Mouse (Mus musculus) CH12.LX (cell line): ENCODE results near the gene Senp1. TPM values are rescaled to one million over a fixed set of nuclear protein-coding genes. Genes with fewer than 3 reads are reported as not detected.

Source experiments
- DNase-seq: peaks from one replicate; pipeline ENCODE4 v3.0.0-alpha.2; 2013; ENCODE audit errors: extremely low read depth
- H3K27ac ChIP-seq: 2 replicates; pipeline ENCODE4 v1.5.1; 2012; ENCODE audit warnings: low read depth, mild to moderate bottlenecking, control low read depth, moderate library complexity; ENCODE audit not compliant: insufficient read depth
- H3K27me3 ChIP-seq: replicated peaks from 2 replicates; pipeline ENCODE3; 2012; ENCODE audit warnings: inconsistent platforms
- H3K36me3 ChIP-seq, 2 experiments: replicated peaks in 1 of 2; 2 replicates each; pipeline versions ENCODE3 to v1.6.1; 2012; ENCODE audit warnings: inconsistent platforms in 1 of 2, low read length in 1 of 2, mild to moderate bottlenecking in 1 of 2, mixed read lengths in 1 of 2, moderate library complexity in 1 of 2; ENCODE audit not compliant: control insufficient read depth in 1 of 2, insufficient read depth in 1 of 2
- H3K4me1 ChIP-seq, 2 experiments: 2 replicates each; pipeline ENCODE4 v1.6.1; 2012; ENCODE audit warnings: inconsistent platforms in 1 of 2, moderate library complexity in 1 of 2; ENCODE audit not compliant: insufficient read depth in 2 of 2, control insufficient read depth in 1 of 2
- H3K4me2 ChIP-seq: 2 replicates; pipeline ENCODE4 v1.6.1; 2012; ENCODE audit warnings: low read depth, mild to moderate bottlenecking, control low read depth; ENCODE audit not compliant: poor library complexity, insufficient read depth, severe bottlenecking
- H3K4me3 ChIP-seq, 3 experiments: fragments of 150-350 bp in 1 of 3; sonication (generic) in 1 of 3; replicated peaks in 1 of 3; 2 replicates each; pipeline versions ENCODE3 to v1.5.1; 2011 to 2012; ENCODE audit warnings: low read depth in 2 of 3, low read length in 2 of 3, mild to moderate bottlenecking in 2 of 3, moderate library complexity in 2 of 3, control low read depth in 1 of 3, improper control_type of control experiment in 1 of 3, inconsistent platforms in 1 of 3, mixed read lengths in 1 of 3; ENCODE audit not compliant: poor library complexity in 1 of 3
- H3K79me2 ChIP-seq: replicated peaks from 2 replicates; pipeline ENCODE4 v1.6.1; 2012; ENCODE audit warnings: mild to moderate bottlenecking, moderate library complexity; ENCODE audit not compliant: control insufficient read depth, poor library complexity, insufficient read depth, severe bottlenecking; ENCODE audit errors: extremely low read depth
- H3K9ac ChIP-seq: 2 replicates; pipeline ENCODE4 v1.6.1; 2012; ENCODE audit warnings: low read depth, mild to moderate bottlenecking, control low read depth, moderate library complexity; ENCODE audit not compliant: insufficient read depth
- H3K9me3 ChIP-seq: replicated peaks from 2 replicates; pipeline ENCODE3; 2012; ENCODE audit warnings: low read length, inconsistent platforms, mixed read lengths
- CHD1 ChIP-seq: IDR thresholded peaks from 2 replicates; pipeline ENCODE4 v1.6.1; 2012; ENCODE audit warnings: low read depth, low read length, improper control_type of control experiment, inconsistent platforms
- ETS1 ChIP-seq: conservative IDR thresholded peaks from 2 replicates; pipeline ENCODE4 v1.6.1; 2012; ENCODE audit warnings: low read depth, mild to moderate bottlenecking, inconsistent platforms, low read length, improper control_type of control experiment, moderate library complexity
- GABPA ChIP-seq: IDR thresholded peaks from 2 replicates; pipeline ENCODE4 v1.6.1; 2012; ENCODE audit warnings: low read depth, low read length, improper control_type of control experiment, inconsistent platforms; ENCODE audit not compliant: insufficient replicate concordance
- HCFC1 ChIP-seq: IDR thresholded peaks from 2 replicates; pipeline ENCODE4 v1.6.1; 2012; ENCODE audit warnings: low read depth, mild to moderate bottlenecking, inconsistent platforms, low read length, improper control_type of control experiment
- IRF4 ChIP-seq: IDR thresholded peaks from 2 replicates; pipeline ENCODE4 v1.6.1; 2014; ENCODE audit warnings: low read depth, mild to moderate bottlenecking, inconsistent platforms, low read length, improper control_type of control experiment
- JUN ChIP-seq: IDR thresholded peaks from 2 replicates; pipeline ENCODE4 v1.6.1; 2011; ENCODE audit warnings: low read depth, mild to moderate bottlenecking, low read length, improper control_type of control experiment, moderate library complexity; ENCODE audit not compliant: insufficient read depth
- JUND ChIP-seq: conservative IDR thresholded peaks from 2 replicates; pipeline ENCODE4 v1.6.1; 2011; ENCODE audit warnings: low read depth, low read length, improper control_type of control experiment
- KAT2A ChIP-seq: IDR thresholded peaks from 2 replicates; pipeline ENCODE4 v1.6.1; 2012; ENCODE audit warnings: low read length, improper control_type of control experiment, inconsistent platforms; ENCODE audit not compliant: insufficient replicate concordance
- MXI1 ChIP-seq: IDR thresholded peaks from 2 replicates; pipeline ENCODE4 v1.6.1; 2011; ENCODE audit warnings: mild to moderate bottlenecking, low read depth, low read length, improper control_type of control experiment
- NELFE ChIP-seq: IDR thresholded peaks from 2 replicates; pipeline ENCODE4 v1.6.1; 2011; ENCODE audit warnings: low read depth, low read length, improper control_type of control experiment
- NRF1 ChIP-seq: IDR thresholded peaks from 2 replicates; pipeline ENCODE4 v1.6.1; 2014; ENCODE audit warnings: low read depth, mild to moderate bottlenecking, inconsistent platforms, low read length, improper control_type of control experiment, moderate library complexity
- PAX5 ChIP-seq: IDR thresholded peaks from 2 replicates; pipeline ENCODE4 v1.6.1; 2012; ENCODE audit warnings: low read length, inconsistent platforms, mixed read lengths
- POLR2A ChIP-seq: IDR thresholded peaks from 2 replicates; pipeline ENCODE4 v1.6.1; 2011; ENCODE audit warnings: low read depth, mild to moderate bottlenecking, improper control_type of control experiment, low read length
- RAD21 ChIP-seq: IDR thresholded peaks from 2 replicates; pipeline ENCODE4 v1.6.1; 2011; ENCODE audit warnings: low read depth, mild to moderate bottlenecking, low read length, improper control_type of control experiment, moderate library complexity
- SIN3A ChIP-seq: IDR thresholded peaks from 2 replicates; pipeline ENCODE4 v1.6.1; 2012; ENCODE audit warnings: low read length, improper control_type of control experiment, inconsistent platforms
- TCF12 ChIP-seq: IDR thresholded peaks from 2 replicates; pipeline ENCODE4 v1.6.1; 2014; ENCODE audit warnings: low read depth, mild to moderate bottlenecking, inconsistent platforms, low read length, improper control_type of control experiment
- ZKSCAN1 ChIP-seq: IDR thresholded peaks from 2 replicates; pipeline ENCODE4 v1.6.1; 2012; ENCODE audit warnings: low read depth, inconsistent platforms, low read length, improper control_type of control experiment, borderline replicate concordance
- dilution Hi-C: fragments of 300-500 bp; cut with MboI; formaldehyde crosslinking; loops from 2 replicates; pipeline ENCODE4 v1.14.3; 2020; ENCODE audit warnings: low sequenced_read_pairs; ENCODE audit not compliant: extremely low pct_unique_long_range_greater_than_20kb, extremely low pct_ligation_motif_present
- in situ Hi-C: fragments of 300-500 bp; cut with MboI; formaldehyde crosslinking; loops from 3 replicates; pipeline ENCODE4 v1.14.3; 2019; ENCODE audit warnings: low sequenced_read_pairs, low pct_ligation_motif_present, low pct_unique_long_range_greater_than_20kb, mixed read lengths
- polyA plus RNA-seq: library from polyadenylated mRNA; unstranded; fragments of >175 nt; gene quantifications from 2 replicates; pipeline ENCODE4 v1.2.1, GENCODE M21; 2012; ENCODE audit warnings: low read depth; ENCODE audit not compliant: insufficient read length
- total RNA-seq, 2 experiments: library from RNA; depleted of rRNA; stranded (reverse); fragments of 300-350 nt in 1 of 2; fragments of >200 nt in 1 of 2; gene quantifications; 2 replicates each; pipeline ENCODE4 v1.2.3; 2012 to 2014

The Senp1 gene
- total and polyA plus RNA-seq, 3 experiments, result 14.9 to 38.5 (median 23.3) TPM

DNA sequence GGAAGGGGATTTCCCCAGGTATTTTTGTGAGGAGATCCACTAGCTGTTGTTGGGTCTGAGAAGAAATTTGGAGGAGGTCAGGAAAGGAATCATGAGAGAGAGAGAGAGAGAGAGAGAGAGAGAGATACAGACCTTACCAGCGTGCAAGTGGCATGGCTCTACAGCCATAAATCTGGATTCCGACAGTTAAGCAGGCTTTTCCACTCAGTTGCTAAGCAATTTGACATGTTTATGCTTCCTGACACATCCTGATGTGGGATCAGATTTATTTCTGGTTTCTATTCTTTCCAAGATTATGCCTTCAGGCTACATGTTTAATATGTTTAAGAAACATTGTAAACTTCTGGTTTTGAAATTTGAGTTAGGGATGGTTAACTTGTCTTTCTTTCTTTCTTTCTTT is 71.7 kb downstream of the Senp1 start:
- H3K9ac ChIP-seq, result no peak overlapping the region
- dilution Hi-C loops (no loop called here), in situ Hi-C loops (no loop called here)
- H3K79me2 ChIP-seq, result no peaks in the 10 kb centered on the region
- DNase-seq, result no peak
- TF ChIP-seq POLR2A (no peak), ZKSCAN1 (no peak), KAT2A (no peak), RAD21 (no peak), JUND (no peak), NRF1 (no peak), PAX5 (no peak), TCF12 (no peak), MXI1 (no peak), GABPA (no peak), SIN3A (no peak), JUN (no peak), NELFE (no peak), ETS1 (no peak)
- peaks cover 2 to 6% of the 10 kb centered on the region in 2 experiments; a peak in 1 of 4 replicates for H3K4me1 ChIP-seq
- H3K4me3 ChIP-seq, result no peak overlapping the region
- no peak overlapping the region for H3K27ac ChIP-seq
- H3K4me2 ChIP-seq, result no peak overlapping the region
- no peaks in the 10 kb centered on the region for H3K9me3 ChIP-seq
- H3K36me3 ChIP-seq, result no peaks in the 10 kb centered on the region
- peaks cover 36% of the 10 kb centered on the region for H3K27me3 ChIP-seq

DNA sequence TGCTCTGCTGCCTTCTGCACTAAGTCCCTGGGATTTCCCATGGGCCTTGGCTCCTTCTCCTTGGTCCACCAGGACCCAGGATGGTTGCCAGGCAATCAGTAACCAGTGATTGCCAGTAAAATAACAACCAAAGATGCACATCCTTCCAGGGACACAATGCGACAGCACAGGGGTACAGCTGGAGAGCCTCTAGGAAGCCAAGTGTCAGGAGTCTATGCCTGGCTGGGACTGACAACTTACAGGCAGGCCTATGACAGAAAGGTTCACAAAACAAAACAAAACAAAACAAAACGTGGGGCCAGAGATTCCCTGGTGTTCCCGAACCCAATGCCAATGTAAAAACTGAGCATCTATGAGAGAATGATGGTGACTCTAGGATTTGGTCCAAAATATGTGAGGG is 74.5 kb downstream of the Senp1 start:
- dilution Hi-C loops, result no loop called here
- H3K36me3 ChIP-seq, result no peaks in the 10 kb centered on the region
- in situ Hi-C loops, result no loop called here

More for the DNA sequence above, 74.5 kb downstream of the Senp1 start:
- Histone ChIP-seq H3K9me3 (no peaks in the 10 kb centered on the region), H3K4me1 (peaks cover 0 to 6% of the 10 kb centered on the region in 2 experiments; a peak in 1 of 4 replicates), H3K27me3 (peaks cover 22% of the 10 kb centered on the region), H3K4me2 (no peak overlapping the region), H3K79me2 (no peaks in the 10 kb centered on the region), H3K9ac (no peak overlapping the region), H3K27ac (no peak overlapping the region), H3K4me3 (no peak overlapping the region)
- TF ChIP-seq IRF4 (no peak), NRF1 (no peak), CHD1 (no peak), SIN3A (no peak), HCFC1 (no peak)
- no peak for DNase-seq
